Mouse (Mus musculus) T-helper 2 cell (primary cell): Measurements from ENCODE around the gene Ppp4r3a.
"Not testable (repeated sequence)": the region's sequence is repeated elsewhere in the genome, so short reads cannot be mapped to it uniquely, and the experiment has no call there.

Source experiments
- in situ Hi-C: fragments of 300-600 bp; cut with MboI, MseI; formaldehyde crosslinking; loops from one replicate; pipeline ENCODE4 v1.15.1; 2025; ENCODE audit warnings: high pct_unique_total_duplicates

The Ppp4r3a gene

GRCm38 (mm10) chr12:101083076-101083838 is at the start of gene Ppp4r3a:
Gene Ppp4r3a, minus strand, starts transcription at chr12:101083702.
- in situ Hi-C loops = loop anchor here (25.0 kb wide), 1 partner anchor 879 kb away; the partner anchor contains the start of gene Atxn3

DNA sequence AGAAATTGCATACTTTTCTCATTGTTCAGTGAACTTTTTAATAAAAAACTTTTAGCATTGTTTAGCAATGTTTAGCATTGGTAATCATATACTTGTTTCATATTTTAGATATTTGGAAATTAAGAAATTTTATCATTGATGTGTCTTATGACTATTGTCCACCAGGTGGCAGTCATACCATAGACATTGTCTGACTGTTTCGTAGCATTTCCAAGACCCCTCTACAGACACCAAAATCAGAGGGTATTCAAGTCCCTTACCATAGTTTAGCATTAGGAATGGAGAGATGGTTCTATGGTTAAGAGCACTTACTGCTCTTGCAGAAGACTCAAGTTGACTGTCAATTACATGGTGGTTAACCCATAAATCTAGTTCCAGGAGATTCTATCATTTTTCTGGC is 39.5 kb upstream of the Ppp4r3a start:
- in situ Hi-C loops = no loop called here

DNA sequence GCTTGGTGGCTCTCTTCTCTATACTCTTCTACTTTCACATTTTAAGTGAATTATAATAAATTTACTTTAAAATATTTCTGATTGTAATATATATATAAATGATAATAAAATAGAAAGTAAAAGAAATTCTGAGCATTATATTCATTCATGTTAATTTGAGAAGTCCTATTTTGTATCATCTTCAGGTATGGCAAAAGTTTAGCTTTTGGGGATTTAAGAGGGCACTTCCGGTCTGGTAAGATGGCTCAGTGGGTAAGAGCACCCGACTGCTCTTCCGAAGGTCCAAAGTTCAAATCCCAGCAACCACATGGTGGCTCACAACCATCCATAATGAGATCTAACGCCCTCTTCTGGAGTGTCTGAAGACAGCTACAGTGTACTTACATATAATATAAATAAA is 38.6 kb upstream of the Ppp4r3a start:
- in situ Hi-C loops = not testable (repeated sequence)

DNA sequence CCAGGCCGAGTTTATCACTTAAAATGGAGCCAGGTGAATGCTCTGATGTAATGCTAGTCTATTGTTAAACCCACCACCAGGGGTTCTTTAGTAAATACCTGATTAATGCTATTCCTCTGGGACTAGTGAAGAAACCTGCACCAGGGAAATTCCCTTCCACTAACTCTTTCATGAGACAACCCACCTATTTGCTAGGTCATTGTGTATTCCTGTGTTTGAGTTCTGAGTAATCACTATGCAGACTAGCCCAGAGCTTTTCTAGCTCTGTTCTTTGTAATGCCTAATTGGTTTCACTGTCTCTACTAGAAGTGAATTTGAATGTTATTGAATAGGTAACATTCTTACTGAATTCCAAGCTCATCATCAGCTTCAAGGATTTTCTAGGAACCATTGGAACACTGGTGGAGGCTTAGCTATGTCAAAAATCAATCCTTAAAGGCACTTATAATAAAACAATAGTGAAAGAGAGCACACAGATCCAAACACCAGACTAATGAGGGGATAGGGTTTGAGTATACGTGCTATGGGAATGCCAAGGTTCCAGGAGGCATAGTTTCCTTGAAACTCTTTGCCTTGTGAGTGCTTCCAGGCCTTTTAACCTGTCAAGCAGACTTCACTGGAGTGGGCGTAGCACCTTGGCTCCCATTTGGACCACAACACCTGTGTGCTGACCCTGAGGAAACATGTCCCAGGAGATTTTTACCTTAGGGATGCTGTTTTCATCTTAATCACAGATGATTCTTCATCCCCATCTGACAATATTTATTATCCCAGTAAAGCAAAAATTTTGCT is 26.5 kb upstream of the Ppp4r3a start:
- in situ Hi-C loops = not testable (repeated sequence)

GRCm38 (mm10) chr12:101107722-101108121 is 24.2 kb upstream of the Ppp4r3a start:
- in situ Hi-C loops = no loop called here

DNA sequence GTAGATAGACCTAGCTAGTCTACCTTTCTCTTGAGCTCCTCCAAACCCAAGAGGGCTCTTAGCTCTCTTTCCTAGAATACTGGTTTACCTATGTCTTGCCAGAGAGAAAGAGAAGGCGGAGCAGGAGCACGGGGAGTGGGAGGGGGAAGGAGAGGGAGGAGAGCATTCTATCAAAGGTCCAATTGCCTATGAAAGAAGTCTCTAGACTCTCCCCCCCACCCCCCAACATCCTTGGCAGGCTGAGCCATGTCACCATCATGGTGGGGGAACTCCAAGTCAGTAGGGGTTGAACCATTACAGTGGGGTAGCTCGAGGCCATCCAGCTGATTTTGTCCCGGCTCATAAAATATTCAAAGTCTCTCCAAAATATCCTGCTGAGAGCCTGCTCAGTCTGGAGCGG is 22.1 kb upstream of the Ppp4r3a start:
- in situ Hi-C loops = no loop called here

- in situ Hi-C loops = no loop called here
Observed at GRCm38 (mm10) chr12:101102648-101103047, 19.1 kb upstream of the Ppp4r3a start.

- in situ Hi-C loops = loop anchor here (10.0 to 25.0 kb wide), 2 partner anchors 869 to 1241 kb away; partner anchors contain the start of gene Atxn3
Observed at GRCm38 (mm10) chr12:101093678-101094077, 10.2 kb upstream of the Ppp4r3a start.

DNA sequence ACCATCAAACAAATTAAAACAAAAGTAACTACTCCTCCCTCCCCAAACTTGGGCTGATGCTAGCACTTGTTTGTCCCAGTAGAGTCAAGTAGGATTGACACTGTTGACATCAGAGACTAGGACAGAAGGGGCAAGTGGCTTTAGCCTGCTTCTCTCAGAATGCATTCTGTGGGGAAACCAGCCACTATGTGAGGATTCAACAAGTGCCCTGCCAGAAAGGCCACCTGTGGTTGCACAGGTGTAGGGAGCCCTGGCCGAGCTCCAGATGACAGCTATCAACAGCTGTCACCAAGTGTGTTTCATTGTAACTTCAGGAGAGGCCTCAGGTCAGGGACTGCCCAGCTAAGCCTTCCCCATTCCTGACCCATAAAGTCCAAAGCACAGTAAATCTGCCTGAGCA is 6.5 kb upstream of the Ppp4r3a start:
- in situ Hi-C loops = loop anchor here (10.0 to 25.0 kb wide), 2 partner anchors 872 to 1245 kb away; partner anchors contain the start of gene Atxn3

GRCm38 (mm10) chr12:101087406-101087805 is 3.9 kb upstream of the Ppp4r3a start:
- in situ Hi-C loops = loop anchor here (25.0 kb wide), 1 partner anchor 875 kb away; the partner anchor contains the start of gene Atxn3

- in situ Hi-C loops = loop anchor here (25.0 kb wide), 1 partner anchor 877 kb away; the partner anchor contains the start of gene Atxn3
Observed at GRCm38 (mm10) chr12:101084881-101085666, 1.6 kb upstream of the Ppp4r3a start.

DNA sequence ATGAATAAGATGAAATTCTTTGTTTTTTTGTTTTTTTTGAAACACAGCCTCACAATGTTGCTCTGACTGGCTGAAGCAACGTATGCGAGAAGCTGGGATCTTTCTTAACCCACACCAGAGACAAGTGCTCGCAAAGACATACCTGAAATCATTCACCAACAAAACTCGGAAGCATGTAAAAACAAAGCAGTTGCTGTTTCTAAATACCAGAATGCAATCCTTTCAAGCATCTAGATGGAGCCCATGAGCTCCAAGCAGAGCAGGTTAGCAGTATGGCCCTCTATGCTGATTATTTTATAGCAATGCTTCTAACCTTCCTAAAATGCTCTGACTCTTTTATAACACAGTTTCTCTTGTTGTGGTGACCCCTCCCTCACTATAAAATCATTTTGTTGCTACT is 735 bp upstream of the Ppp4r3a start:
- in situ Hi-C loops = loop anchor here (25.0 kb wide), 1 partner anchor 878 kb away; the partner anchor contains the start of gene Atxn3

GRCm38 (mm10) chr12:101083839-101084195 is 315 bp upstream of the Ppp4r3a start:
- in situ Hi-C loops = loop anchor here (25.0 kb wide), 1 partner anchor 878 kb away; the partner anchor contains the start of gene Atxn3

DNA sequence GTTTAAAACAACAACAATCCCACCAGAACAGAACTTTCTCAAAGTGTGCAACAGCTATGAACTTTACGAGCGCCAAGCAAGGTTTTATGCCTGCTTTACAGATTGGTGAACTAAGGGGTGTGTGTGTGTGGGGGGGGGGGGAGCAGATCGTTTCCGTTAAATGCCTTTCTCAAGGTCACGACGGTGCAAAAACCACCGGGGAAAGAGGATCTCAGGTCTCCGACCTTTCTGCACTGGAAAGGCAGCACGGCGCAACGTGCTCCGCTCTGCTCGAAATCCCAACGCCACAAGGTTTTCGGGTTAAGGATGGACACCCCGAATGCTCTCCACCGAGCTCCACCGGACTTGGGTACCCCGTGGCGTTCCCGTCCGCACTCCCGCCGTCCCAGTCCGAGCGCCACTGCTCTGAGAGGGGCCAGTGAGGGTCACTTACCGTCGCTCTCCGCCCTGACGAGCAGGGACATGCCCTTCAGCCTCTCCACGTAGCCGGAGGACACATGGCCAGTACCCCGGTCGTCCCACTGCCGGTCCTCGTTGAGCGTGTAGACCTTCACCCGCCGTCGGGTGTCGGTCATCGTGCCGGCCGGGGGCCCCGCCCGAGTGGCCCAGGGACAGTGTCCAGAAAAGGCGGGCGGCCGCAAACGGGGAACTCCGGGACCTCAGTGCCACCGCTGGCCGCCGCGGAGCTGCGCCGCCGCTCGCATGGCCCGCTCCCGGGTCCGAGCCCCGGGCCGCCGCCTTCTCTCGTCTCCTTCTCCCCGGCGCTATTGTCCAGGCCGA is 1.0 kb downstream of the Ppp4r3a start:
- in situ Hi-C loops = loop anchor here (25.0 kb wide), 1 partner anchor 880 kb away; the partner anchor contains the start of gene Atxn3

DNA sequence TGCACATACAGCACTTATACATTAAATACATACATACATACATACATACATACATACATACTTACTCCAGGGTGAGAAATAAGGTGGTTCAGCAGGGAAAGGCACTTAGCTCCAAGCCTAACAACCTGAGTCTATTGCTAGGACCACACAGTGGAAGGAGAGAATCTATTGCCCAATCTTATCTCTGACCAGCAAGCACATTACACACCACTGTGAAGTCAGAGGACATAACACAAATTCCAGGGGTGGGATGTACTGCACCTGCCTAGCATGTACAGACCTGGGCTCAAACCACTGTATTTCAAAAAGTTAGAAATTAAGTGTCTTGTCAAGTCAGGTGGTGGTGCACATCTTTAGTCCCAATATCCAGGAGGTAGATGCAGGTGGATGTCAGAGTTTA is 5.5 kb downstream of the Ppp4r3a start:
- in situ Hi-C loops = loop anchor here (25.0 kb wide), 1 partner anchor 884 kb away; the partner anchor contains the start of gene Atxn3

DNA sequence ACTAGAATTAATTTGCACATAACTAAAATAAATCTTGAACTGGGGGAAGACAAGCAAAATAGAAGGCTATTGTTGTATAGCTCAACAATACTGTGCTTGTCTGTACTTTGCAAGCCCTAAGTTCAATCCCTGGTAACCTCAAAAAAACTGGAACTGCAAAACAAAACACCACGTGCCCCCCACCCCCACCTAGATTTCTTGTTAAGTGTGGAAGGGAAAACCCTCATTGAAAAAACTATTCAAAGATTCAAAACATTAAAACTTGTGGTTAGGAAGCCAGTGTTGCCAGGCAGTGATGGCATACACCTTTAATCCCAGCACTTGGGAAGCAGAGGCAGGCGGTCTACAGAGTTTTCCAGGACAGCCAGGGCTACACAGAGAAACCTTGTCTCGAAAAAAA is 8.1 kb downstream of the Ppp4r3a start:
- in situ Hi-C loops = loop anchor here (25.0 kb wide), 1 partner anchor 887 kb away; the partner anchor contains the start of gene Atxn3

GRCm38 (mm10) chr12:101074821-101075429 is 8.6 kb downstream of the Ppp4r3a start:
- in situ Hi-C loops = loop anchor here (25.0 kb wide), 1 partner anchor 887 kb away; the partner anchor contains the start of gene Atxn3

GRCm38 (mm10) chr12:101069813-101070212 is 13.7 kb downstream of the Ppp4r3a start:
- in situ Hi-C loops = no loop called here

- in situ Hi-C loops = no loop called here
Observed at GRCm38 (mm10) chr12:101066329-101066728, 17.2 kb downstream of the Ppp4r3a start.

- in situ Hi-C loops = no loop called here
Observed at GRCm38 (mm10) chr12:101039956-101040355, 43.5 kb downstream of the Ppp4r3a start.
